Mouse (Mus musculus) liver, adult (tissue): ENCODE data around the gene Lxn.

Experiments
- GATA4 ChIP-seq: IDR thresholded peaks from 2 replicates; pipeline ENCODE4 v1.6.1; 2014; ENCODE audit warnings: mild to moderate bottlenecking, low read length; ENCODE audit not compliant: insufficient replicate concordance

Gene Lxn

GRCm38 (mm10) chr3:67471408-67472127, 7.8 kb upstream of the Lxn start:
- TF ChIP-seq GATA4 = no peak

GRCm38 (mm10) chr3:67467281-67467680, 3.6 kb upstream of the Lxn start:
- no peak for TF ChIP-seq GATA4

DNA sequence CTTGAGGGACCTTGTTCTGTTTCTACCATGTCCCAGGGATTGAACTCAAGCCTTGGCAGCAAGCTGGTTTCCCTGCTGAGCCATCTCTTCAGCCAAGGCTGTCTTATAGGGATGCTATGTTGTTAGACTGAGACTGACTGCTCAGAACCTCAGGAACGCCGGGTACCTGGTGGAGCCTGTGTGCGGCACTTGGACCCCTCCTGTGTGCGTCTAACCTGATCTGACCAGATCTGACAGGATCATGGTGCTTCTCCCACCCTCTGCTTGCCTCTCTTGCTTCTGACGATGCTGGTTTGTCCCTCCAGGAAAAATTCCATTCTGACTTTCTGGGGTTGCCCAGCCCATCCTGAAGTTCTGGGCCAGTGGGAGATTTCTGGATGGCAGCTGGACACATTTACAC, 2.9 kb upstream of the Lxn start:
- TF ChIP-seq GATA4 = no peak

- no peak for TF ChIP-seq GATA4
These were observed 725 bp downstream of the Lxn start for GRCm38 (mm10) chr3:67463001-67463400.

DNA sequence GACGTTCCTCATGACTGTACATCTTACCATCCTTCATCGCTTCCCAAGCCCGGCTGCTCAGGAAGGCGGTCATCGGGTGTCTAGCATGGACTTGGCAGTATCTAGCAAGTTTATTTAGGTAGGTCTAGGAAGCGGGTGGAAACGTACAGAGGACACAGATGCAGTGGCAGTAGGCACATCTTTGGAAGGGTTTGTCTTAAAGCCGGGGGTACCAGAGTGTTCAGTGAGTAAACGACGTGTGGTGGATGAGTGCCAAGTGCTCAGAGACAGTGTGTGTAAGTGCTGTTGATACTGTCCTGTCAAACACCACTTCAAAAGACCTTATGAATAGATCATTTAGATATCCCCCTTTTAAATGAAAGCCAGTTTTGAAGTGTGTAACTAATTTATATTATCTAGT, 1.1 kb downstream of the Lxn start:
- no peak for TF ChIP-seq GATA4

DNA sequence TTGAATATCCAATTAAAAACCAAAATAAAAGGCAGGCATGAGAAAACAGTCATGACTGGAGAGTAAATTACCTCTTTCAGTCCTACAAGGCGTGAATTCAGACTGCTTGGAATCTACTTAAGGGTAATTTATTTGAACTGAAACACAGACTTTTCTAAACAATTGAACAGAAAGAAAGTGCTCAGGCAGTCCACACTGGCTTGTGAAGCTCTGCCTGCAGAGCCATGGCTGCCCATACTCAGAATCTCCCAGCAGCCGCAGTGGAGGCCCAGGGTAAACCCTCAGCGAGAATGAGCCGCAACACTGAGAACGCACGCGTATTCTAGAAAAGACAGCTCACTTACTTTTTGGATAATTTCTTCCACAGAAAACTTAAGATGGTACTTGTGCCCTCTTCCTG, 1.7 kb downstream of the Lxn start:
- TF ChIP-seq GATA4 = no peak

GRCm38 (mm10) chr3:67459881-67460280, 3.8 kb downstream of the Lxn start:
- no peak for TF ChIP-seq GATA4

- TF ChIP-seq GATA4 = no peak
These were observed 13.0 kb downstream of the Lxn start for GRCm38 (mm10) chr3:67450601-67451210.

GRCm38 (mm10) chr3:67449660-67450059, 14.1 kb downstream of the Lxn start:
- TF ChIP-seq GATA4 = no peak

DNA sequence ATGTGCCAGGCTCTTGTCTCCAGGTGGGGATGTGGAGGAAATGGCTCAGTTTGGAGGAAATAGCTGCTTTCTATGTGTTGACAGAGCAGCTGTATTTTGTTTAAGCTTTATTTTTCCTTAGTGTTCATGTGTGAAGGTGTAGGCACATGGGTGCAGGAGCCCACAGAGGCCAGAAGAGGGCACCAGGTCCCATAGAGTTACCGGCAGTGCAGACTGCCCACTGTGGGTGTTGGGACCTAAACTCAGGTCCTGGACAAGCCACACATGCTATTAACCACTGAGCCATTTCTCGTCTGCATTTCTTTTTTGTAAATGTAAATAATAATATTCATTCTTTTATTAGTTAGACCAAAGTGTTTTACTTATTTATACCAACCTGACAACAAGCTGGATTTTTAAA, 16.6 kb downstream of the Lxn start:
- no peak for TF ChIP-seq GATA4

DNA sequence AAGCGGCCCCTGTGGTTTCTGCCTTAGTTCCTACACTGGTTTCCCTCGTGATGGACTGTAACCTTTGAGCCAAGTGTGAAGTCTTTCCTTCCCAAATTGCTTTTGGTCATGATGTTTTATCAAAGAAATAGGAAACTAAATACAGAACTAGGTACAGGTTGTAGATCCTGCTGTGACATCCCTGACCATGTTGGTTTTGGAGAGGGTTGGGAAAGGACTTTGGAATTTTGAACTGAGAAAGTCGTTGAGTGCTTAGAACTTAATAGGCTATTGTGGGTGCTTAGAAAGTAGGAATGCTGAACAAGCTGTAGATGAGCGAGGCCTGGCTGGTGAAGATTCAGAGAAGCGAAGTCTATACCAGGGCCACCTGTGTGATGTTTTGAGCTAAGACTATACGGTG, 29.7 kb downstream of the Lxn start:
- no peak for TF ChIP-seq GATA4

- TF ChIP-seq GATA4 = no peak
These were observed 33.7 kb downstream of the Lxn start, which contains the start of gene Gfm1 for GRCm38 (mm10) chr3:67429999-67430380. TSS of gene Gfm1 (plus strand) at chr3:67430096.

GRCm38 (mm10) chr3:67429338-67429998, 34.3 kb downstream of the Lxn start:
- TF ChIP-seq GATA4 = no peak
